Mouse (Mus musculus) limb, embryonic 12.5 days (tissue): ENCODE measurements around the gene Gm49486. TPM values are rescaled to one million over a fixed set of nuclear protein-coding genes. Genes with fewer than 3 reads are reported as not detected.

Source experiments
- ATAC-seq: fragments of 200-750 bp; cut with Nextera tagmentation; 2 replicates; pipeline ENCODE4 v1.8.0; 2017; ENCODE audit warnings: low read depth, moderate TSS enrichment; ENCODE audit not compliant: insufficient number of reproducible peaks, insufficient read depth, low FRiP score, low TSS enrichment
- H3K27ac ChIP-seq: fragments of 300-500 bp; sonication (generic); 2 replicates; pipeline ENCODE4 v1.5.1; 2016; ENCODE audit warnings: mild to moderate bottlenecking, moderate library complexity
- H3K27me3 ChIP-seq: fragments of 300-500 bp; sonication (generic); 2 replicates; pipeline ENCODE4 v1.6.1; 2016; ENCODE audit warnings: mild to moderate bottlenecking, moderate library complexity
- H3K36me3 ChIP-seq: fragments of 300-500 bp; sonication (generic); 2 replicates; pipeline ENCODE4 v1.6.1; 2016; ENCODE audit warnings: mild to moderate bottlenecking, moderate library complexity
- H3K4me1 ChIP-seq: fragments of 300-500 bp; sonication (generic); replicated peaks from 2 replicates; pipeline ENCODE4 v1.6.1; 2016
- H3K4me2 ChIP-seq: fragments of 300-500 bp; sonication (generic); 2 replicates; pipeline ENCODE4 v1.6.1; 2016; ENCODE audit warnings: mild to moderate bottlenecking, moderate library complexity
- H3K4me3 ChIP-seq: fragments of 300-500 bp; sonication (generic); replicated peaks from 2 replicates; pipeline ENCODE4 v1.5.1; 2016; ENCODE audit warnings: mild to moderate bottlenecking
- H3K9ac ChIP-seq: fragments of 300-500 bp; sonication (generic); replicated peaks from 2 replicates; pipeline ENCODE4 v1.6.1; 2016; ENCODE audit warnings: mild to moderate bottlenecking, moderate library complexity
- H3K9me3 ChIP-seq: fragments of 300-500 bp; sonication (generic); 2 replicates; pipeline ENCODE4 v1.6.1; 2016; ENCODE audit warnings: mild to moderate bottlenecking, moderate library complexity
- WGBS: fragments of 180-500 bp; shearing (Covaris S2); methylation state at CpG from one replicate; pipeline ENCODE4 v1.1.7; 2016; 5-methylcytosine and 5-hydroxymethylcytosine counted together
- polyA plus RNA-seq: library from polyadenylated mRNA; unstranded; fragments of >200 nt; fragmentation: Nextera tagmentation; extraction: Ambion mirVana; gene quantifications from 2 replicates; pipeline ENCODE4 v1.2.1, GENCODE M21; 2016

The Gm49486 gene
- polyA plus RNA-seq, 1 experiment from 2014 or later = 0.76 TPM

GRCm38 (mm10) chr15:79252580-79252979 lies 23.4 kb downstream of the Gm49486 start:
- no peak for ATAC-seq
- Histone ChIP-seq H3K4me2 (peak overlapping the region; percentile 75), H3K9ac (peak overlapping the region; percentile 65), H3K4me1 (peaks cover 23% of the 10 kb centered on the region), H3K36me3 (peaks cover 23% of the 10 kb centered on the region), H3K4me3 (peak overlapping the region; percentile 43), H3K27ac (no peak overlapping the region), H3K9me3 (no peaks in the 10 kb centered on the region), H3K27me3 (peaks cover 56% of the 10 kb centered on the region)
- WGBS = 30% methylated on average over 24 of the region's 24 CpGs

DNA sequence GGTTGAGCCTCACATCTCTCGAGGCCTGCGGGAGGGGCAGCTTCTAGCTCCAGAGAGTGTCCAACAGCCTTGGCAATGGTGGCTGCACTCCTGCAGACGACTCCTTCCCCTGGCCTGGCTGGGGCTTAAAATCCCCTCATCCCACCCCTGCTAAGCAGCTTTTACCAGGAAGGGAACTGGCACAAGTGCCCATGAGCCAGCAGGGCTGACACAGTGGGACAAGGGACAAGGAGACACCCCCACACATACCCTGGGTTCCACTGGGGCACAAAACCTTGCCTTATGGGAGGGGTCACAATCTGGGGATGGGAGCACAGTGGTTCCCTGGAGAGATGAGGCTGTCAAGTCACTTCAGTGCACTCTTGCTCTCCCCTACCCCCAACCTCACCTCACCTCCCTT lies 25.5 kb downstream of the Gm49486 start, which contains the start of gene Slc16a8:
Gene Slc16a8, minus strand, starts transcription at position 101 of the 400 bp plus-strand sequence.
- Histone ChIP-seq H3K27me3 (peaks cover 72% of the 10 kb centered on the region), H3K9me3 (no peaks in the 10 kb centered on the region), H3K9ac (0 out of 2 replicates have a peak within 1 kb of the TSS, but pooled peaks have one; percentile 27), H3K36me3 (peaks cover 3% of the 10 kb centered on the region; the same call in 1 of the 2 replicates), H3K27ac (no peak within 1 kb of the TSS), H3K4me2 (no peak within 1 kb of the TSS), H3K4me3 (no peak within 1 kb of the TSS), H3K4me1 (peaks cover 30% of the 10 kb centered on the region)
- WGBS = 29% methylated on average over 3 of the region's 3 CpGs
- ATAC-seq = no peak

GRCm38 (mm10) chr15:79258521-79258920 lies 29.3 kb downstream of the Gm49486 start:
- Histone ChIP-seq H3K9me3 (no peaks in the 10 kb centered on the region), H3K36me3 (no peaks in the 10 kb centered on the region), H3K27me3 (peaks cover 74% of the 10 kb centered on the region), H3K9ac (no peak overlapping the region), H3K4me1 (peaks cover 32% of the 10 kb centered on the region), H3K27ac (no peak overlapping the region), H3K4me2 (no peak overlapping the region), H3K4me3 (no peak overlapping the region)
- 26% methylated on average over 17 of the region's 17 CpGs for WGBS
- no peak for ATAC-seq

DNA sequence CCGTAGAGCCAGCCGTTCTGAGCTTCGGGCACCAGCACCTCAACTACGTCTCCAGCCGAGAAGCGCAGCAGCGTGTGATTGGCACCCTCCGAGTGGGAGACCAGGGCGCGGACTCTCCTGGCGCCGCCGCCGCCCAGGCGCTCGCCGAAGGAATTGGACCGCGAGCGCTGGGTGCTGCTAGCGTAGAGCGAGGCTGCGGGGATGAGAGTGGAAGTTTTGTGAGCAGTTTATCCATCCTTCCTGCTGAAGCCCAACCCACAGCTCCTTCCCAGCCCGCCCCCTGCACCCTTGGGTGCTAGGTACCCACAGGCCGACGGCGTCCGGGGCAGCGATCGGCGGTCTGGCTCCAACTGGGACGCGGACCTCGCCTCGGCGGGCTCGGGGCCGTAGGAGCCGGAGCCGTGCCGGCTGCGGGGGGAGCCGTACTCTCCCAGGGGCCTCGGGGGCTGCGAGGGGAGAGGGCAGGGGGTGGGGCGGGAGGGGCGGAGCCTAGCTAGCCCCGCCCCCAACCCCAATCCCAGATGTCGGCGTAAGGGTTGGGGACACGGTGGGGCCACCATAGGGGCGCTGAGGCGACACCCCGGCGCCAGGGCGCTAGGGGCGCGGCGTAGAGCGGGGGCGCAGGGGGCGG lies 32.0 kb downstream of the Gm49486 start:
- H3K27me3 ChIP-seq = peaks cover 68% of the 10 kb centered on the region
- peak overlapping the region; percentile 76 for H3K4me3 ChIP-seq
- H3K27ac ChIP-seq = no peak overlapping the region
- H3K36me3 ChIP-seq = no peaks in the 10 kb centered on the region
- no peaks in the 10 kb centered on the region for H3K9me3 ChIP-seq
- H3K4me1 ChIP-seq = peaks cover 26% of the 10 kb centered on the region
- 1% methylated on average over 57 of the region's 62 CpGs for WGBS
- H3K9ac ChIP-seq = peak overlapping the region; percentile 76
- H3K4me2 ChIP-seq = peak overlapping the region; percentile 99
- ATAC-seq = peak; percentile 69

GRCm38 (mm10) chr15:79261757-79262156 lies 32.6 kb downstream of the Gm49486 start:
- peak; percentile 65 for ATAC-seq
- Histone ChIP-seq H3K4me3 (peak overlapping the region; percentile 76), H3K27ac (no peak overlapping the region), H3K9me3 (no peaks in the 10 kb centered on the region), H3K9ac (peak overlapping the region; percentile 76), H3K4me1 (peaks cover 26% of the 10 kb centered on the region), H3K4me2 (peak overlapping the region; percentile 99), H3K36me3 (no peaks in the 10 kb centered on the region), H3K27me3 (peaks cover 73% of the 10 kb centered on the region)
- 1% methylated on average over 28 of the region's 28 CpGs for WGBS

GRCm38 (mm10) chr15:79262375-79262774 lies 33.2 kb downstream of the Gm49486 start:
- H3K4me2 ChIP-seq = peak overlapping the region; percentile 99
- H3K4me3 ChIP-seq = peak overlapping the region; percentile 76
- 21% methylated on average over 13 of the region's 13 CpGs for WGBS
- no peaks in the 10 kb centered on the region for H3K9me3 ChIP-seq
- H3K9ac ChIP-seq = 0 out of 2 replicates have a peak overlapping the region, but pooled peaks have one; percentile 27
- no peak for ATAC-seq
- peaks cover 75% of the 10 kb centered on the region for H3K27me3 ChIP-seq
- H3K27ac ChIP-seq = no peak overlapping the region
- H3K36me3 ChIP-seq = no peaks in the 10 kb centered on the region
- H3K4me1 ChIP-seq = peaks cover 26% of the 10 kb centered on the region

- H3K4me2 ChIP-seq = 0 out of 2 replicates have a peak overlapping the region, but pooled peaks have one; percentile 99
- H3K4me1 ChIP-seq = peaks cover 26% of the 10 kb centered on the region
- H3K36me3 ChIP-seq = no peaks in the 10 kb centered on the region
- 0 out of 2 replicates have a peak overlapping the region, but pooled peaks have one; percentile 76 for H3K4me3 ChIP-seq
- ATAC-seq = no peak
- 91% methylated on average over 3 of the region's 3 CpGs for WGBS
- peaks cover 75% of the 10 kb centered on the region for H3K27me3 ChIP-seq
- no peak overlapping the region for H3K27ac ChIP-seq
- no peaks in the 10 kb centered on the region for H3K9me3 ChIP-seq
- 0 out of 2 replicates have a peak overlapping the region, but pooled peaks have one; percentile 27 for H3K9ac ChIP-seq
Measured at GRCm38 (mm10) chr15:79262786-79263309, 33.7 kb downstream of the Gm49486 start.

DNA sequence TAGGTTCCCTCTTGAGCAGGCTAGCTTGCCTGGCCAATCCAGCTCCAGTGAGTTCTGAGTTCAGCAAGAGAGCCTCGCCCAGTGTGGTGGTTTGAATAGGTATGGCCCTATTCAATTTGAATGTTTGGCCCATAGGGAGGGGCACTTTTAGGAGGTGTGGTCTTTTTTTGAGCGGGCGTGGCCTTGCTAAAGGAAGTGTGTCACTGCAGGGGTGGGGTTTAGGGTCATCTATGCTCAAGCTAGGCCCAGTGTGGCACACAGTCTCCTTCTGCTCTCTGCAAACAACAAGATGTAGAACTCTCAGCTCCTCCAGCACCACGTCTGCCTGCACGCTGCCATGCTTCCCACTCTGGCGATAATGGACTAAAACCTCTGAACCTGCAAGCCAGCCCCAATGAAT lies 34.5 kb downstream of the Gm49486 start:
- Histone ChIP-seq H3K9ac (no peak overlapping the region), H3K4me3 (no peak overlapping the region), H3K9me3 (no peaks in the 10 kb centered on the region), H3K27ac (no peak overlapping the region), H3K4me1 (peaks cover 21% of the 10 kb centered on the region), H3K4me2 (no peak overlapping the region), H3K27me3 (peaks cover 74% of the 10 kb centered on the region), H3K36me3 (no peaks in the 10 kb centered on the region)
- 92% methylated on average over 6 of the region's 6 CpGs for WGBS
- ATAC-seq = no peak

DNA sequence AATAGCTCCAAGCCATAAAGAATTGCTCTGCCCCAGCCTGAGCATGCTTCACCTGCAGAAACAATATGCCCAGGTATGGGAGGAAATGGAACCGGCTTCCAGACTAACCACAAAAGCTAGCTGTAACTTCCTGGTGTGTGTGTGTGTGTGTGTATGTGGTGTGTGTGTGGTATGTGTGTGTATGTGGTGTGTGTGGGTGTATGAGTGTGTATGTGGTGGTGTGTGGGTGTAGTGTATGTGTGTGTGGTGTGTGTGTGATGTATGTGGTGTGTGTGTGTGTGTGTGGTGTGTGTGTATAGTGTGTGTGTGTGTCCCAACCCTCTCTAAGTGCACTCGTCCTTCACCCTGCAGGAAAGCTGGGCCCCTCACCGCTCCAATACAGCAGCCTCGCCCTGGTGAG lies 36.2 kb downstream of the Gm49486 start:
- Histone ChIP-seq H3K27me3 (peaks cover 64% of the 10 kb centered on the region), H3K4me2 (no peak overlapping the region)
- WGBS = 78% methylated on average over 4 of the region's 4 CpGs

GRCm38 (mm10) chr15:79268521-79268920 lies 39.3 kb downstream of the Gm49486 start:
- ATAC-seq = no peak
- Histone ChIP-seq H3K27me3 (peaks cover 57% of the 10 kb centered on the region), H3K4me3 (no peak overlapping the region)

More for the DNA sequence above, 36.2 kb downstream of the Gm49486 start:
- no peak for ATAC-seq
- no peak overlapping the region for H3K4me3 ChIP-seq
- no peak overlapping the region for H3K27ac ChIP-seq
- no peaks in the 10 kb centered on the region for H3K36me3 ChIP-seq
- no peaks in the 10 kb centered on the region for H3K9me3 ChIP-seq
- no peak overlapping the region for H3K9ac ChIP-seq
- peaks cover 22% of the 10 kb centered on the region for H3K4me1 ChIP-seq

DNA sequence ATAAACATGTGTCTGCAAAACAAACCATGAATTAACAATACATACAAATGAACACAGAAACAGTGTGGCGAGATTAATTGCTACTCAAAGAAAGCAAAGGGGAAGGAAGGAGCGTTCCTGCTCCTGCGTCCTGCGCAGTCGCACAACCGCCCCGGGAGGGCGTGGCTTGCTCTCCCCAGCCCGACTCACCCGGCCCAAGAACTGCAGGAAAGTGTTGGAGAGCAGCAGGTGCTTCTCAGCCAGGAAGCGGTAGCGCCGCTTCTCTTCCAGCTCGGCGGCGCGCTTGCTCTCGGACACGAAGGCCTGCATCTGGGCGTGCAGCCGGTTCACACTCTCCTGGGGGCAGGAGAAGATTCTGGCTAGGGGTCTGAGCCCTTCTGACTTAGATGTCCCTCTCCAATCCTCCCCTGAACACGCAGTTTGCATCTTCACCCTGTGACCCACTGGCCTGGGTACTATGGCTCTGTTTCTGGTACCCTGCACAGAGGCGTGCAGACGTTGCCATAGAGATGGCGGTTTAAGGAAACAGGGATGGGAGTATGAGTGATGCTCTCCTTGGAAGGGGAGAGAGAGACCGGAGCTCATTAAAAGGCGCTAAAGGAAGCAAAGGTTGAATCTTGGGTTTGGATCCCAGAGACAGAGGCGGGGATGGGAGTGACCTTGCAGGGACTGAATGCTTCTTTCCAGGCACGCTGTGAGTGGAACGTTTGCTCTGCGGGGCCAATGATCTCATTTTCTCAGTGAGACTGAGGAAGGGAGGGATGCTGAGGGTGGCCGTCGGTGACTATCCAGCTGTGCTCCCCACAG lies 41.3 kb downstream of the Gm49486 start:
- H3K27me3 ChIP-seq = peaks cover 47% of the 10 kb centered on the region
- WGBS = 3% methylated on average over 33 of the region's 33 CpGs
- no peak for ATAC-seq
- peak overlapping the region; percentile 30 for H3K4me3 ChIP-seq
- H3K9ac ChIP-seq = no peak overlapping the region; the same call in 1 of the 2 replicates
- H3K4me1 ChIP-seq = peaks cover 8% of the 10 kb centered on the region
- H3K9me3 ChIP-seq = no peaks in the 10 kb centered on the region
- H3K4me2 ChIP-seq = peak overlapping the region; percentile 57
- no peaks in the 10 kb centered on the region for H3K36me3 ChIP-seq
- H3K27ac ChIP-seq = no peak overlapping the region

More at GRCm38 (mm10) chr15:79268521-79268920, 39.3 kb downstream of the Gm49486 start:
- H3K4me2 ChIP-seq = no peak overlapping the region
- H3K27ac ChIP-seq = no peak overlapping the region
- 10% methylated on average over 1 of the region's 1 CpGs for WGBS
- H3K36me3 ChIP-seq = no peaks in the 10 kb centered on the region
- H3K9ac ChIP-seq = no peak overlapping the region
- H3K4me1 ChIP-seq = peaks cover 8% of the 10 kb centered on the region
- H3K9me3 ChIP-seq = no peaks in the 10 kb centered on the region
